Mouse (Mus musculus): ENCODE data around the gene Dusp2. TPM values are rescaled to one million over a fixed set of nuclear protein-coding genes. Genes with fewer than 3 reads are reported as not detected.

Gene Dusp2
- polyA plus RNA-seq, 1 experiment from 2014 or later, result 9.1 TPM

GRCm38 (mm10) chr2:127369703-127370376 lies 33.9 kb downstream of the Dusp2 start:
- Histone ChIP-seq H3K36me3 (no peaks in the 10 kb centered on the region), H3K4me2 (replicated peaks) (no peak overlapping the region), H3K9me3 (replicated peaks) (no peaks in the 10 kb centered on the region), H3K4me1 (no peaks in the 10 kb centered on the region), H3K9ac (no peak overlapping the region), H3K27ac (replicated peaks) (no peak overlapping the region), H3K27me3 (peaks cover 28% of the 10 kb centered on the region), H3K4me3 (replicated peaks) (no peak overlapping the region)
- 64% methylated on average over 5 of the region's 5 CpGs for WGBS
- ATAC-seq (ENCODE audit: insufficient number of reproducible peaks, low FRiP score, low TSS enrichment, low read depth), result no peak

GRCm38 (mm10) chr2:127370561-127371483 lies 34.9 kb downstream of the Dusp2 start:
- no peak for ATAC-seq (ENCODE audit: insufficient number of reproducible peaks, low FRiP score, low TSS enrichment, low read depth)
- Histone ChIP-seq H3K4me1 (no peaks in the 10 kb centered on the region), H3K27me3 (peaks cover 19% of the 10 kb centered on the region), H3K4me3 (replicated peaks) (no peak overlapping the region), H3K9me3 (replicated peaks) (no peaks in the 10 kb centered on the region), H3K4me2 (replicated peaks) (no peak overlapping the region), H3K27ac (replicated peaks) (no peak overlapping the region), H3K9ac (no peak overlapping the region), H3K36me3 (no peaks in the 10 kb centered on the region)
- 42% methylated on average over 9 of the region's 9 CpGs for WGBS

- H3K27me3 ChIP-seq, result peaks cover 13% of the 10 kb centered on the region
- H3K9ac ChIP-seq, result no peak overlapping the region
- WGBS, result 83% methylated on average over 1 of the region's 1 CpGs
- no peaks in the 10 kb centered on the region for H3K4me1 ChIP-seq
- no peak overlapping the region for H3K27ac ChIP-seq (replicated peaks)
- ATAC-seq (ENCODE audit: insufficient number of reproducible peaks, low FRiP score, low TSS enrichment, low read depth), result peak; percentile 21; the same call in 1 of the 2 replicates
- no peaks in the 10 kb centered on the region for H3K9me3 ChIP-seq (replicated peaks)
- H3K4me2 ChIP-seq (replicated peaks), result no peak overlapping the region
- H3K4me3 ChIP-seq (replicated peaks), result no peak overlapping the region
- no peaks in the 10 kb centered on the region for H3K36me3 ChIP-seq
These were observed 35.5 kb downstream of the Dusp2 start for GRCm38 (mm10) chr2:127371484-127371861.

- H3K27ac ChIP-seq (replicated peaks), result no peak overlapping the region
- no peak for ATAC-seq (ENCODE audit: insufficient number of reproducible peaks, low FRiP score, low TSS enrichment, low read depth)
- WGBS, result 90% methylated on average over 2 of the region's 2 CpGs
These were observed 36.1 kb downstream of the Dusp2 start for GRCm38 (mm10) chr2:127372082-127372481.

GRCm38 (mm10) chr2:127374131-127374530 lies 38.2 kb downstream of the Dusp2 start:
- Histone ChIP-seq H3K9me3 (replicated peaks) (no peaks in the 10 kb centered on the region), H3K36me3 (no peaks in the 10 kb centered on the region), H3K9ac (no peak overlapping the region), H3K27me3 (peaks cover 4% of the 10 kb centered on the region; the same call in 1 of the 2 replicates), H3K27ac (replicated peaks) (no peak overlapping the region), H3K4me1 (no peaks in the 10 kb centered on the region), H3K4me2 (replicated peaks) (no peak overlapping the region), H3K4me3 (replicated peaks) (no peak overlapping the region)
- WGBS, result 78% methylated on average over 3 of the region's 3 CpGs
- ATAC-seq (ENCODE audit: insufficient number of reproducible peaks, low FRiP score, low TSS enrichment, low read depth), result no peak

More at GRCm38 (mm10) chr2:127372082-127372481, 36.1 kb downstream of the Dusp2 start:
- Histone ChIP-seq H3K4me3 (replicated peaks) (no peak overlapping the region), H3K9me3 (replicated peaks) (no peaks in the 10 kb centered on the region), H3K4me1 (no peaks in the 10 kb centered on the region), H3K27me3 (peaks cover 8% of the 10 kb centered on the region), H3K36me3 (no peaks in the 10 kb centered on the region), H3K9ac (no peak overlapping the region), H3K4me2 (replicated peaks) (no peak overlapping the region)

GRCm38 (mm10) chr2:127375087-127375486 lies 39.1 kb downstream of the Dusp2 start:
- H3K4me3 ChIP-seq (replicated peaks), result no peak overlapping the region
- H3K27me3 ChIP-seq, result peaks cover 4% of the 10 kb centered on the region; the same call in 1 of the 2 replicates
- no peak overlapping the region for H3K9ac ChIP-seq
- no peak overlapping the region for H3K4me2 ChIP-seq (replicated peaks)
- no peaks in the 10 kb centered on the region for H3K9me3 ChIP-seq (replicated peaks)
- no peak for ATAC-seq (ENCODE audit: insufficient number of reproducible peaks, low FRiP score, low TSS enrichment, low read depth)
- no peak overlapping the region for H3K27ac ChIP-seq (replicated peaks)
- no peaks in the 10 kb centered on the region for H3K4me1 ChIP-seq
- no peaks in the 10 kb centered on the region for H3K36me3 ChIP-seq
- WGBS, result 60% methylated on average over 3 of the region's 3 CpGs

- Histone ChIP-seq H3K4me2 (replicated peaks) (no peak overlapping the region), H3K27ac (replicated peaks) (no peak overlapping the region), H3K9ac (no peak overlapping the region), H3K4me3 (replicated peaks) (no peak overlapping the region), H3K27me3 (no peaks in the 10 kb centered on the region), H3K36me3 (no peaks in the 10 kb centered on the region), H3K9me3 (replicated peaks) (no peaks in the 10 kb centered on the region), H3K4me1 (no peaks in the 10 kb centered on the region)
- peak; percentile 13; the same call in 1 of the 2 replicates for ATAC-seq (ENCODE audit: insufficient number of reproducible peaks, low FRiP score, low TSS enrichment, low read depth)
- 55% methylated on average over 7 of the region's 7 CpGs for WGBS
These were observed 39.9 kb downstream of the Dusp2 start for GRCm38 (mm10) chr2:127375759-127376341.

- H3K9me3 ChIP-seq (replicated peaks), result no peaks in the 10 kb centered on the region
- H3K27me3 ChIP-seq, result no peaks in the 10 kb centered on the region
- H3K4me3 ChIP-seq (replicated peaks), result no peak overlapping the region
- 71% methylated on average over 6 of the region's 6 CpGs for WGBS
- no peak overlapping the region for H3K27ac ChIP-seq (replicated peaks)
- no peaks in the 10 kb centered on the region for H3K36me3 ChIP-seq
- H3K4me1 ChIP-seq, result no peaks in the 10 kb centered on the region
- no peak overlapping the region for H3K9ac ChIP-seq
- ATAC-seq (ENCODE audit: insufficient number of reproducible peaks, low FRiP score, low TSS enrichment, low read depth), result no peak
- no peak overlapping the region for H3K4me2 ChIP-seq (replicated peaks)
These were observed 40.6 kb downstream of the Dusp2 start for GRCm38 (mm10) chr2:127376423-127377051.

GRCm38 (mm10) chr2:127377942-127378610 lies 42.1 kb downstream of the Dusp2 start:
- Histone ChIP-seq H3K9me3 (replicated peaks) (no peaks in the 10 kb centered on the region), H3K36me3 (no peaks in the 10 kb centered on the region), H3K4me1 (no peaks in the 10 kb centered on the region), H3K4me2 (replicated peaks) (no peak overlapping the region), H3K27ac (replicated peaks) (no peak overlapping the region), H3K27me3 (no peaks in the 10 kb centered on the region), H3K9ac (no peak overlapping the region), H3K4me3 (replicated peaks) (no peak overlapping the region)
- WGBS, result 60% methylated on average over 7 of the region's 7 CpGs
- no peak for ATAC-seq (ENCODE audit: insufficient number of reproducible peaks, low FRiP score, low TSS enrichment, low read depth)

GRCm38 (mm10) chr2:127378611-127378990 lies 42.6 kb downstream of the Dusp2 start:
- no peaks in the 10 kb centered on the region for H3K27me3 ChIP-seq
- H3K9me3 ChIP-seq (replicated peaks), result no peaks in the 10 kb centered on the region
- no peak overlapping the region for H3K4me3 ChIP-seq (replicated peaks)
- no peaks in the 10 kb centered on the region for H3K4me1 ChIP-seq
- WGBS, result 53% methylated on average over 7 of the region's 7 CpGs
- no peak overlapping the region for H3K9ac ChIP-seq
- ATAC-seq (ENCODE audit: insufficient number of reproducible peaks, low FRiP score, low TSS enrichment, low read depth), result no peak
- no peak overlapping the region for H3K27ac ChIP-seq (replicated peaks)
- H3K36me3 ChIP-seq, result no peaks in the 10 kb centered on the region
- no peak overlapping the region for H3K4me2 ChIP-seq (replicated peaks)
